Mouse (Mus musculus): ENCODE measurements at regions not wholly inside any gene's neighbourhood (a gene's known extent, or its start where the extent isn't known, plus 50 kb on each side); places are given as distances from the start of the nearest gene placed in this dataset.

DNA sequence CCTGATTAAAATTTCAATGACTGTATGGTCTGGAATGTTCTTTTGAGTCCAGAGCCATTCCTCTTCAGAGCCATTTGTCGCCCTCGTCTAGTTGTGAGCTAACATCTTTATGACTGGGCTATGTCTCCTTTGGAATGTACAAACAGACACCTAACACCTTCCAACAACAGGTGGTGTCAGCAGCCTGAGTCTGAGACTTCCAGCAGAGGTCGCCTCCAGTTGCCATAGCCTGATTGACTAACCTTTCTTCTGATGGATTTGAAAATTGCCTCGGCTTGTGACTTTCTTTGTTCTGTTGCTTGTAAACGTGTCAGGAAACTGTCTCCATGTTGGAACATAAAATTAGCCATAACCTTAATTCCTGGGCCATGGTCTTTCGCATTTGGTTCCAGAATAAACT lies 284.8 kb upstream of the Hs6st1 start:
- DNase-seq (ENCODE audit: low spot score in 2 of 2): no peak

DNA sequence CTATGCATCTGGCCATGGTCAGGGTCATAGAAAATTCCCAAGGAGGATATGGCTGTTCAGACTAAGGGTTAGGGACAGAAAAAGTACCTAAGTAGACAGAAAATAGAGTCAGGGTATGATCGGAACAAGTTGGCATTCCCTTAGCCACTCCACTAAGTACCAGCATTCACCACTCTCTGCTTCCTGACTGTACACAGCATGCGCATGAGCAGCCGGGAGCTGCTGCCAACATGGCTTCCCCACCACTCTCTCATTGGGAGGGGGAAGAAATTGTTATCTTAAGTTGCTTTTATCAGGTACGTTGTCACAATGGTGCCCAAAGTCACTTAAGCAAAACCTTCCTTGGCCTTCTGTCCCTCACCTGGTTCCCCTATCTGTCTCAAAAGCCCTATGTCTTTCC lies 282.0 kb upstream of the Hs6st1 start:
- DNase-seq (ENCODE audit: low spot score in 2 of 2): no peak

GRCm38 (mm10) chr1:35786668-35787213 lies 281.5 kb upstream of the Hs6st1 start:
- DNase-seq (ENCODE audit: low spot score in 2 of 2): no peak

- DNase-seq (ENCODE audit: low spot score in 2 of 2): no peak
Measured at GRCm38 (mm10) chr1:35797064-35797463, 271.1 kb upstream of the Hs6st1 start.

GRCm38 (mm10) chr1:35797526-35797925 lies 270.7 kb upstream of the Hs6st1 start:
- no peak for DNase-seq (ENCODE audit: low spot score in 2 of 2)

GRCm38 (mm10) chr1:35805546-35805945 lies 262.7 kb upstream of the Hs6st1 start:
- DNase-seq (ENCODE audit: low spot score in 2 of 2): peak in 1 of 2 experiments; percentile 34

- DNase-seq (ENCODE audit: low spot score in 2 of 2): no peak
Measured at GRCm38 (mm10) chr1:35806329-35806728, 261.9 kb upstream of the Hs6st1 start.

- DNase-seq (ENCODE audit: low spot score in 2 of 2): peak in 1 of 2 experiments; percentile 28
Measured at GRCm38 (mm10) chr1:35806731-35807130, 261.5 kb upstream of the Hs6st1 start.

- peak in 1 of 2 experiments; percentile 48 for DNase-seq (ENCODE audit: low spot score in 2 of 2)
Measured at GRCm38 (mm10) chr1:35808894-35809293, 259.3 kb upstream of the Hs6st1 start.

- DNase-seq (ENCODE audit: low spot score in 2 of 2): peak in 1 of 2 experiments; percentile 52
Measured at GRCm38 (mm10) chr1:35809341-35809740, 258.9 kb upstream of the Hs6st1 start.

- DNase-seq (ENCODE audit: low spot score in 2 of 2): peak in 1 of 2 experiments; percentile 48
Measured at GRCm38 (mm10) chr1:35810571-35811342, 257.4 kb upstream of the Hs6st1 start.

- no peak for DNase-seq (ENCODE audit: low spot score in 2 of 2)
Measured at GRCm38 (mm10) chr1:35811380-35811779, 256.8 kb upstream of the Hs6st1 start.

DNA sequence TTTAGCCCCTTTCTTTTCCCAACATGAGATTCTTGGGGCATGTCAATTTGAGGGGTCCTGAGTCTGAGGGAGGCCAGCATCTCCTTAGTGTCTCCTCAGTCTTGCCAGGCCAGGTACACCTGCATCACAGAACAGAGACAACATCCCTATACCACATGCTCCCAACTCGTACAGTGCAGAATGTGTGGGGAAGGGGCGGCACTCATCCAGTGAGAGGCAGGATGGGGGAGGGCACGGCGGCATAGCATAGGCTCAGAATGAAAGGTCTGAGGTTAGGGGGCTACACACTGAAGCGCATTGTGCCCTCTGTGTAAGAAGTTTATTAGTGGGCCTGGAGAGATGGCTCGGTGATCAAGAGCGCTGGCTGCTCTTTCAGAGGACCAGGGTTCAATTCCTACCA lies 256.4 kb upstream of the Hs6st1 start:
- DNase-seq (ENCODE audit: low spot score in 2 of 2): no peak

- DNase-seq (ENCODE audit: low spot score in 2 of 2): peak in 1 of 2 experiments; percentile 11
Measured at GRCm38 (mm10) chr1:35813625-35814024, 254.6 kb upstream of the Hs6st1 start.

DNA sequence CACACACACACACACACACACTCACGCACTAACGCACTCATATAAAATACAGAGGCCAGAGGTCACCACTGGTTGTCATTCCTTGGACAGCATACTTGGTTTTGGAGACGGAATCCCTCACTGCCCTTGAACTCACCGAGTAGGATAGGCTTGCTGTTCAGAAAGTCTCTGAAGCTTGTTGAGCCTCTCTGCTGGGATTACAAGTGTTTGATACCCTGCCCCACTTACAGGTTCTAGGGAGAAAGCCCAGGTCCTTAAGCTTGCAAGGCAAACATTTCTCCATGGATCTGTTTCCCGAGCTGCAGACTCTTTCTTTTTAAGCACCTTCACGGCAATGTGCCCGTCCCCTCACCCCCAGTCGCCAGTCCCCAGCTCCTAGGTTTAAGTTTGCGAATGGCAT lies 254.0 kb upstream of the Hs6st1 start:
- peak in 1 of 2 experiments; percentile 11 for DNase-seq (ENCODE audit: low spot score in 2 of 2)

- no peak for DNase-seq (ENCODE audit: low spot score in 2 of 2)
Measured at GRCm38 (mm10) chr1:35814751-35815150, 253.4 kb upstream of the Hs6st1 start.

- peak; percentile 10 to 26 for DNase-seq (ENCODE audit: low spot score in 2 of 2)
Measured at GRCm38 (mm10) chr1:35821791-35822190, 246.4 kb upstream of the Hs6st1 start.

DNA sequence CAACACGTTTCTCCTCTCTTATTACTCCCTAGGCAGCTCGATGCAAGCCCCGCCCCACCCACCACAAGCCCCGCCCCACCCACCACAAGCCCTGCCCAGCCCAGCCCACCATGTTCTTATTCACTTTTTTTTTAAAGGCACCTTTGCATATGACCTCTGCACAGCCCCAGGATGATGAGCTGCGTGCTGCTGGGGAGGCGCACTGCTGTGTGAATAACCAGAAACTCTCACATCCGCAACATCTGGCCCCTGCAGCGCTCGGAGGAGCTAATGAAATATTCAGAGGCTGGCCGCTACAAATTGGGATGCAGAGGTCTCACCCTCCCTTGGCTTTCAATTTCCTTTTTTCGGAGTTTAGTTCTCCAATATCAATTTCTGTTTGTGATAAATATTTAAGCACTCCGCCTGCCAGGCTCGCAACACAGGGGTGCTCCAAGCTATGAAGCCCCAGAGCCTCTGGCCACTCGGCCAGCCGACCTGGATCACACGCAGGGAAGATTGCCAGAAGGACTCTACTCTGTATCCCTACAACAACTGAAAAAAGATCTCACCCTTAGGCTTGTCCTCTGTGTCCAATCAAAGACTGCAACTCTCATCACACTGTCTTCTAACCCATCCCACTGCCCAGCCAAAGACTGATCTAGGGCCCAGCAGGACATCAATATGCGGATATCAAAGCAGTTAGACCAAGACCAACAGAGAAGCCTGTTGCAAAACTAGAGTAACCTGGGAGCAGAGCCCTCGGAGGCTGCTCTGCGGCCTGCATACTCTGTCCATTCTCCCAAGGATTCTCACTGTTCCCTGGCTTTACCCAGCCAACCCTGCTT lies 245.6 kb upstream of the Hs6st1 start:
- DNase-seq (ENCODE audit: low spot score in 2 of 2): peak in 1 of 2 experiments; percentile 49

DNA sequence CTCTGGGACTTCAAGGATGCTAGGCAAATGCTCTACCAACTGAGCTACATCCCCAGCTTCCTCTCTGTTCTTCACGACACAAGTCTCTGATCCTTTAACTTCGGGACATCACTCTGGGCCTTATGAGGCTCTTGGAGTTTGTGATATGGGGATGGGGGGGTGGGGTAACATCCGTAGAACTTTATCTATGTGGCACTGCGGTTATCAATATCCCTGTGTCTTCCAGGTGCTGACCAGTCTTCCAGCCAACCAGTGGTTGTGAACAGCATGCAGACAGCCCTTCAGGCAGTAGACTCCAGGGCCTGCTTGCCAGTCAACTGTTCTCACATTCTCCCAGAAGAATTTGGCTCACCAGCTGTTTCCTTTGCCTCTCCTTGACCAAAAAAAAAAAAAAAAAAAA lies 244.7 kb upstream of the Hs6st1 start:
- no peak for DNase-seq (ENCODE audit: low spot score in 2 of 2)

GRCm38 (mm10) chr1:35823981-35824880 lies 244.0 kb upstream of the Hs6st1 start:
- DNase-seq (ENCODE audit: low spot score in 2 of 2): peak in 1 of 2 experiments; percentile 49

- peak in 1 of 2 experiments; percentile 45 for DNase-seq (ENCODE audit: low spot score in 2 of 2)
Measured at GRCm38 (mm10) chr1:35825531-35825966, 242.7 kb upstream of the Hs6st1 start.

Measured in urinary bladder, postnatal 4 days (tissue).